Mouse (Mus musculus): ENCODE measurements around the gene Gm10134.
A peak's percentile ranks its signal among the peaks of the same experiment; 100 is the strongest.
"Not testable (repeated sequence)": the region's sequence is repeated elsewhere in the genome, so short reads cannot be mapped to it uniquely, and the experiment has no call there.

Gm10134 gene

GRCm38 (mm10) chr2:28504676-28505075 lies 1.2 kb upstream of the Gm10134 start:
- no peak for DNase-seq (ENCODE audit: low read depth, low spot score)

- DNase-seq (ENCODE audit: low read depth, low spot score), result no peak
Measured at GRCm38 (mm10) chr2:28506291-28506690, 396 bp downstream of the Gm10134 start.

- not testable (repeated sequence) for DNase-seq (ENCODE audit: low read depth, low spot score)
Measured at GRCm38 (mm10) chr2:28511600-28511999, 5.7 kb downstream of the Gm10134 start.

GRCm38 (mm10) chr2:28512798-28513401 lies 7.0 kb downstream of the Gm10134 start, which contains the start of gene Ralgds:
Gene Ralgds (plus strand): TSS chr2:28513125.
- DNase-seq (ENCODE audit: low read depth, low spot score), result no peak

GRCm38 (mm10) chr2:28513431-28514370 lies 7.8 kb downstream of the Gm10134 start:
- DNase-seq (ENCODE audit: low read depth, low spot score), result no peak

- DNase-seq (ENCODE audit: low read depth, low spot score), result peak; percentile 81
Measured at GRCm38 (mm10) chr2:28514489-28514888, 8.6 kb downstream of the Gm10134 start.

GRCm38 (mm10) chr2:28517206-28517909 lies 11.5 kb downstream of the Gm10134 start:
- DNase-seq (ENCODE audit: low read depth, low spot score), result peak; percentile 78

GRCm38 (mm10) chr2:28518231-28518630 lies 12.3 kb downstream of the Gm10134 start:
- no peak for DNase-seq (ENCODE audit: low read depth, low spot score)

- DNase-seq (ENCODE audit: low read depth, low spot score), result no peak
Measured at GRCm38 (mm10) chr2:28520581-28520980, 14.7 kb downstream of the Gm10134 start.

- no peak for DNase-seq (ENCODE audit: low read depth, low spot score)
Measured at GRCm38 (mm10) chr2:28521571-28522151, 15.8 kb downstream of the Gm10134 start.

GRCm38 (mm10) chr2:28522166-28522565 lies 16.3 kb downstream of the Gm10134 start:
- DNase-seq (ENCODE audit: low read depth, low spot score), result no peak

GRCm38 (mm10) chr2:28523643-28524117 lies 17.8 kb downstream of the Gm10134 start:
- DNase-seq (ENCODE audit: low read depth, low spot score), result no peak

- DNase-seq (ENCODE audit: low read depth, low spot score), result no peak
Measured at GRCm38 (mm10) chr2:28524406-28524805, 18.5 kb downstream of the Gm10134 start.

GRCm38 (mm10) chr2:28525219-28525942 lies 19.5 kb downstream of the Gm10134 start:
- DNase-seq (ENCODE audit: low read depth, low spot score), result no peak

GRCm38 (mm10) chr2:28525943-28526876 lies 20.3 kb downstream of the Gm10134 start:
- no peak for DNase-seq (ENCODE audit: low read depth, low spot score)

- DNase-seq (ENCODE audit: low read depth, low spot score), result no peak
Measured at GRCm38 (mm10) chr2:28527436-28528353, 21.8 kb downstream of the Gm10134 start.

GRCm38 (mm10) chr2:28528354-28528730 lies 22.4 kb downstream of the Gm10134 start:
- DNase-seq (ENCODE audit: low read depth, low spot score), result no peak

- no peak for DNase-seq (ENCODE audit: low read depth, low spot score)
Measured at GRCm38 (mm10) chr2:28529856-28530255, 24.0 kb downstream of the Gm10134 start.

- DNase-seq (ENCODE audit: low read depth, low spot score), result no peak
Measured at GRCm38 (mm10) chr2:28530311-28530710, 24.4 kb downstream of the Gm10134 start.

Data from WW6 (cell line).